Mouse (Mus musculus) urinary bladder, postnatal 10 days (tissue): ENCODE results near the gene Prim2.

Experiments
- DNase-seq: peaks from one replicate; pipeline ENCODE4 v3.0.0; 2022; ENCODE audit warnings: low spot score

The Prim2 gene

GRCm38 (mm10) chr1:33488372-33488771 is 181.2 kb downstream of the Prim2 start:
- DNase-seq: no peak

- DNase-seq: no peak
These were observed 185.8 kb downstream of the Prim2 start for GRCm38 (mm10) chr1:33483746-33484145.

DNA sequence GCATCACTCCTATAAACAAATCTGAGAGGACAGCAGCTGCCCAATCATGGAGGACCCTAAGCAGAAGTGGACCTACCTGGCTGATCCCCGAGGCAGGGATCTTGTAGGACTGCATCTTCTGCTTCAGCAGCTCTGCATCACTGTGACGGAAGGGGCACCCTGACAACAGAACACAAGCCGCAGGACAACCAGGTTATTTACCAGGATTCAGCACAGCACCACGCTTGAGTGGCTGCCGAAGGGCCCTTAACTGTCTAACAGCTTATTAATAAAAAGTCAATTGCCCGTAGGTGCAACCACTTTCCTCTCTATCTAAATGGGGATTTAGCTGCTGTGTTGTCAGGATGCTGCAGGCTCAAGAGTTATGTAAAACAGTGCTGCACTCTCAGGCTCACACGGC is 189.2 kb downstream of the Prim2 start:
- DNase-seq: no peak

DNA sequence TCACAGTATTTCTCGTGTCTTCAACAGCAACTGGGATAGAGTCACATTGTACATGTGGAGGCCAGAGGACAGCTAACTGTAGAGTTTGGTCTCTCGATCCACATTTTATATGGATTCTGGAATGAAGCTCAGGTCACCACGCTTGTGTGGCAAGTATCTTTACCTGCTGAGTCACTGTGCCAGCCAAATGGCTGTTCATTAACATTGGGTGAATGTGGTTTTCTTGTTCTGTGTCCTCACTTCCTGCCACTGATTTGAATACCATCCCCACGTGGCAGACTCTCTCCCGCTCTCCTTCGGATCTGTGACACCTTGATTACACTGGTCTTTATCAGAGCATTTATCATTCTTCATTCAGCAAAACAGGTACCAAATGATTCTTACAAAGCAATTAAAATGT is 198.5 kb downstream of the Prim2 start:
- DNase-seq: no peak

- DNase-seq: no peak
These were observed 199.4 kb downstream of the Prim2 start for GRCm38 (mm10) chr1:33470222-33470621.

- DNase-seq: no peak
These were observed 205.4 kb downstream of the Prim2 start for GRCm38 (mm10) chr1:33464234-33464633.

GRCm38 (mm10) chr1:33460703-33461102 is 208.9 kb downstream of the Prim2 start:
- DNase-seq: no peak

GRCm38 (mm10) chr1:33460262-33460661 is 209.3 kb downstream of the Prim2 start:
- no peak for DNase-seq

DNA sequence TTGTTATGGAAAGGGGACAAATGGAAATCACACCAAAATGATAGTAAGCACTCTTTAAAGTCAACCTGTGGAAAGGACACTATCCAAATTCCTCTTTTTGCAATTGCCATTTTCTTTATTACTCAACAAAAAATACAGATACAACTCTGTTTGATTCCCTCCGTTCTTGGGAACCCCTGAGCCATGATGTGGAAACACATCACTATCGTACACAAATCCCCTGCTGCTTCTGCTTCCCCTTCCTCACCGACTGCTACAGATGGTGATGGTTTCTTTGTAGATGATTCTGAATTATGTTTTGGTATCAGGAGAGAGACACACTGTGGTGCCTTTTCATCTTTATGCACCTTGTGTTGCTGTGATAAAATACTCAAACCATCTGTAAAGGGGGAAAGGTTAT is 210.6 kb downstream of the Prim2 start:
- no peak for DNase-seq

DNA sequence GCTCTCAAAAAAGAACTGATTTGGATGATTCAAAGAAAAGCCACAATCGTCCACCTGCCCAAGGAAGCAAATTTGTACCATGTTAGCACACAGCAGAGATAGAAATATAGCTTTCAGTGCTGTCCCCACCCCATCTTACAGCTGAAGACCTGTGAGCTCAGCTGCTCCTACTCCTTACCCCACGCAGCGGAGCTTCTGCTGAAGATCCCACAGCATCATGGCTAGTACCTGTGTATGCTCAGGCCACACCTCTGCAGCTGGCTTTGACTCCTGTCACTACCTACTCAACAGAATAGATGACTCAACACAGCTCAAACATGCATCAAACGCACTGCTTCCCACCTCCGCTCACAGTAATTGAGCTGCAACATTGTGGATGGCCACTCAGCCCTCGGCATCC is 215.3 kb downstream of the Prim2 start:
- DNase-seq: no peak

DNA sequence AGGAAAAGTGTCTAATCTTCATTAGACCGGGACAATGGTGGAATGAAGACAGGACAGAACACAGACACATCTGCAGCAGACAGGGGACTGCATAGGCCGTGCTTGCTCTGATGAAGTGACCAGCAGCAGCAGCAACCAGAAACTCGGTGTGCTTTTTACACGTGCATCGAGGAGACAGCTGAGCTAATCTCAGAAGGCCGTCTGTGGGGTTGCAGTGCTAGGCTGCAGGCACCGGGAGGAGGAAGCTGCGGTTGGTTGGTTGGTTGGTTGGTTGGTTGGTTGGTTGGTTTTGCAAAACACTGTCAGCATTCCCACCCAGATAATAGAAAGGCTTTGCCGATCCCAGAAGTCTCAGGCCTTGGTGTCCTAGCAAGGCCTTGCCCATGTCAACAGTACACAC is 216.3 kb downstream of the Prim2 start:
- DNase-seq: no peak

- no peak for DNase-seq
These were observed 222.4 kb downstream of the Prim2 start for GRCm38 (mm10) chr1:33447179-33447578.

- DNase-seq: no peak
These were observed 233.4 kb downstream of the Prim2 start for GRCm38 (mm10) chr1:33436167-33436566.
